Mouse (Mus musculus): ENCODE measurements around the gene Ipo13. TPM values are rescaled to one million over a fixed set of nuclear protein-coding genes. Genes with fewer than 3 reads are reported as not detected.
A peak's percentile ranks its signal among the peaks of the same experiment; 100 is the strongest.

Gene Ipo13
- polyA plus RNA-seq (2012; rRNA removed): 207 and 222 TPM in 2 replicates

GRCm38 (mm10) chr4:117914591-117915442 lies at the start of gene Ipo13:
Ipo13 (minus strand) TSS chr4:117914999.
- H3K4me3 ChIP-seq (ENCODE audit: control insufficient read depth, low read depth, low read length): peak within 1 kb of the TSS; percentile 98
- peak within 1 kb of the TSS; percentile 95 for H3K27ac ChIP-seq (ENCODE audit: control insufficient read depth, insufficient read depth, low read depth, low read length)
- H3K36me3 ChIP-seq (ENCODE audit: control insufficient read depth, insufficient read depth, low read length): no peaks in the 10 kb centered on the region; the same call in 1 of the 2 replicates
- H3K27me3 ChIP-seq (ENCODE audit: control insufficient read depth, insufficient read depth, low read length): no peaks in the 10 kb centered on the region
- TF ChIP-seq POLR2A (IDR thresholded peaks at IDR 0.05; ENCODE audit: control insufficient read depth, low read depth, low read length): no peak; the same call in 1 of the 2 replicates
- peaks cover 9% of the 10 kb centered on the region for H3K4me1 ChIP-seq (ENCODE audit: control insufficient read depth, insufficient read depth, low read length)

- Histone ChIP-seq H3K27ac (ENCODE audit: control insufficient read depth, insufficient read depth, low read depth, low read length) (no peak overlapping the region), H3K4me1 (ENCODE audit: control insufficient read depth, insufficient read depth, low read length) (peaks cover 3% of the 10 kb centered on the region; the same call in 1 of the 2 replicates), H3K36me3 (ENCODE audit: control insufficient read depth, insufficient read depth, low read length) (no peaks in the 10 kb centered on the region), H3K4me3 (ENCODE audit: control insufficient read depth, low read depth, low read length) (no peak overlapping the region), H3K27me3 (ENCODE audit: control insufficient read depth, insufficient read depth, low read length) (no peaks in the 10 kb centered on the region)
- TF ChIP-seq CTCF (IDR thresholded peaks at IDR 0.05; ENCODE audit: control insufficient read depth, insufficient read depth, insufficient replicate concordance, low read depth, low read length): no peak
Measured at GRCm38 (mm10) chr4:117957492-117957891, 42.7 kb upstream of the Ipo13 start.

DNA sequence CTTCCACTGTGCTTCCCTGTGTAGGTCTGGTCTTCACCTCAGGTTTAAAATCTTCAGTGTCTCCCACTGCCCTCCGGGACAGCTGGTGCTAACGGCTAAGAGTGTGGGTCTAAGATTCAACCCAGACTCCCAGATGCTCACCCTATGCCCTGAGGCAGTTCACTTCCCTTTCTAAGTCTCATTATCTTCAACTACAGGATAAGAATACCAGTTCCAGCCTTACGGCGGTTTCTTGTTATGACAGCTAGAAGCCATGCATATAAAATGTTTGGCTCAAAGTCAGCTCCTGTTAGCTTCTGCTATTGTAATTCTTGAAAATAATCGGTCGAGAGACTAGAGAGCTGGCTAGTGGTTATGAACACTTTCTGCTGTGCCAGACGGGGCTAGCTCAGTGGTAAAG lies 32.7 kb upstream of the Ipo13 start:
- H3K36me3 ChIP-seq (ENCODE audit: control insufficient read depth, insufficient read depth, low read length): no peaks in the 10 kb centered on the region
- H3K4me3 ChIP-seq (ENCODE audit: control insufficient read depth, low read depth, low read length): no peak overlapping the region
- H3K27ac ChIP-seq (ENCODE audit: control insufficient read depth, insufficient read depth, low read depth, low read length): no peak overlapping the region
- H3K27me3 ChIP-seq (ENCODE audit: control insufficient read depth, insufficient read depth, low read length): no peaks in the 10 kb centered on the region
- no peak for TF ChIP-seq CTCF (IDR thresholded peaks at IDR 0.05; ENCODE audit: control insufficient read depth, insufficient read depth, insufficient replicate concordance, low read depth, low read length)
- TF ChIP-seq POLR2A (IDR thresholded peaks at IDR 0.05; ENCODE audit: control insufficient read depth, low read depth, low read length): no peak
- H3K4me1 ChIP-seq (ENCODE audit: control insufficient read depth, insufficient read depth, low read length): no peaks in the 10 kb centered on the region

- TF ChIP-seq CTCF (IDR thresholded peaks at IDR 0.05; ENCODE audit: control insufficient read depth, insufficient read depth, insufficient replicate concordance, low read depth, low read length) (no peak), POLR2A (IDR thresholded peaks at IDR 0.05; ENCODE audit: control insufficient read depth, low read depth, low read length) (no peak)
- Histone ChIP-seq H3K4me1 (ENCODE audit: control insufficient read depth, insufficient read depth, low read length) (no peaks in the 10 kb centered on the region), H3K4me3 (ENCODE audit: control insufficient read depth, low read depth, low read length) (no peak overlapping the region), H3K36me3 (ENCODE audit: control insufficient read depth, insufficient read depth, low read length) (no peaks in the 10 kb centered on the region), H3K27ac (ENCODE audit: control insufficient read depth, insufficient read depth, low read depth, low read length) (no peak overlapping the region), H3K27me3 (ENCODE audit: control insufficient read depth, insufficient read depth, low read length) (no peaks in the 10 kb centered on the region)
Measured at GRCm38 (mm10) chr4:117946639-117947305, 32.0 kb upstream of the Ipo13 start.

GRCm38 (mm10) chr4:117943317-117943716 lies 28.5 kb upstream of the Ipo13 start:
- no peaks in the 10 kb centered on the region for H3K36me3 ChIP-seq (ENCODE audit: control insufficient read depth, insufficient read depth, low read length)
- H3K27ac ChIP-seq (ENCODE audit: control insufficient read depth, insufficient read depth, low read depth, low read length): no peak overlapping the region
- H3K27me3 ChIP-seq (ENCODE audit: control insufficient read depth, insufficient read depth, low read length): no peaks in the 10 kb centered on the region
- no peaks in the 10 kb centered on the region for H3K4me1 ChIP-seq (ENCODE audit: control insufficient read depth, insufficient read depth, low read length)
- no peak overlapping the region for H3K4me3 ChIP-seq (ENCODE audit: control insufficient read depth, low read depth, low read length)
- TF ChIP-seq CTCF (IDR thresholded peaks at IDR 0.05; ENCODE audit: control insufficient read depth, insufficient read depth, insufficient replicate concordance, low read depth, low read length) (no peak), POLR2A (IDR thresholded peaks at IDR 0.05; ENCODE audit: control insufficient read depth, low read depth, low read length) (no peak)

GRCm38 (mm10) chr4:117936964-117937363 lies 22.2 kb upstream of the Ipo13 start:
- TF ChIP-seq CTCF (IDR thresholded peaks at IDR 0.05; ENCODE audit: control insufficient read depth, insufficient read depth, insufficient replicate concordance, low read depth, low read length) (no peak), POLR2A (IDR thresholded peaks at IDR 0.05; ENCODE audit: control insufficient read depth, low read depth, low read length) (no peak)
- no peak overlapping the region for H3K4me3 ChIP-seq (ENCODE audit: control insufficient read depth, low read depth, low read length)
- no peaks in the 10 kb centered on the region for H3K4me1 ChIP-seq (ENCODE audit: control insufficient read depth, insufficient read depth, low read length)
- H3K27me3 ChIP-seq (ENCODE audit: control insufficient read depth, insufficient read depth, low read length): no peaks in the 10 kb centered on the region
- H3K36me3 ChIP-seq (ENCODE audit: control insufficient read depth, insufficient read depth, low read length): no peaks in the 10 kb centered on the region
- no peak overlapping the region for H3K27ac ChIP-seq (ENCODE audit: control insufficient read depth, insufficient read depth, low read depth, low read length)

GRCm38 (mm10) chr4:117934081-117934480 lies 19.3 kb upstream of the Ipo13 start:
- peaks cover 11% of the 10 kb centered on the region for H3K4me1 ChIP-seq (ENCODE audit: control insufficient read depth, insufficient read depth, low read length)
- H3K36me3 ChIP-seq (ENCODE audit: control insufficient read depth, insufficient read depth, low read length): no peaks in the 10 kb centered on the region
- no peak overlapping the region for H3K27ac ChIP-seq (ENCODE audit: control insufficient read depth, insufficient read depth, low read depth, low read length)
- no peak overlapping the region for H3K4me3 ChIP-seq (ENCODE audit: control insufficient read depth, low read depth, low read length)
- H3K27me3 ChIP-seq (ENCODE audit: control insufficient read depth, insufficient read depth, low read length): no peaks in the 10 kb centered on the region
- TF ChIP-seq POLR2A (IDR thresholded peaks at IDR 0.05; ENCODE audit: control insufficient read depth, low read depth, low read length) (no peak), CTCF (IDR thresholded peaks at IDR 0.05; ENCODE audit: control insufficient read depth, insufficient read depth, insufficient replicate concordance, low read depth, low read length) (no peak)
